Mouse (Mus musculus): ENCODE measurements around the gene Ncoa7. TPM values are rescaled to one million over a fixed set of nuclear protein-coding genes. Genes with fewer than 3 reads are reported as not detected.

The Ncoa7 gene
- polyA plus RNA-seq, 1 experiment from 2014 or later = 8.8 TPM

DNA sequence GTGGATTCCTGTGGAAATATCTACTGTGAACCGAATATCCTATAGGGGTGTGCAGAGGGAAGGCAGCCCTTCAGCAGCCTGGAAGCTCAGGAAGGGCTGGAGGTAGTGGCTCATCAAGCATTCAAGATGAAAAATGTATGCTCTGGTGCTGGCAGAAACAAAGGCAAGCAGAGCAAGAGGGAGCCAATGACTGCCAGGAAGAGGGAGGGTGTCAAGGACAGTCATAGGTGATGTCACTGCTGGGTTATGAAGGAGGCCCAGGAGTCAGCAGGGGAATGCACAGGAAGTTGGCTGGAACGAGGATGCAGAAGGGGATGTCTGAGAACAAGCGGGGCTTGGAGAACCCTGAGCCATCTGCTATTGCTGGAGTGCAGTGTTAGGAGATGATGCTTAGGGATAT, 24.9 kb downstream of the Ncoa7 start:
- H3K4me3 ChIP-seq (ENCODE audit: low read depth, low read length) = no peak overlapping the region
- no peak overlapping the region for H3K27ac ChIP-seq (ENCODE audit: low read length)
- peak; percentile 62 for ATAC-seq
- no peaks in the 10 kb centered on the region for H3K9me3 ChIP-seq (ENCODE audit: low read length)
- no peak overlapping the region for H3K9ac ChIP-seq (replicated peaks; ENCODE audit: low read depth)
- 44% methylated on average over 3 of the region's 3 CpGs for WGBS
- no peak overlapping the region for H3K4me2 ChIP-seq (replicated peaks; ENCODE audit: low read depth, low read length)
- 0 out of 2 replicates have a peak, but pooled peaks cover 2% of the 10 kb centered on the region for H3K4me1 ChIP-seq (ENCODE audit: insufficient read depth, low read depth, low read length)
- TF ChIP-seq EP300 (IDR thresholded peaks at IDR 0.05) = no peak
- no peak for TF ChIP-seq CTCF (IDR thresholded peaks at IDR 0.05)
- H3K27me3 ChIP-seq (replicated peaks; ENCODE audit: insufficient read depth, low read length) = no peaks in the 10 kb centered on the region
- peak; percentile 39 for DNase-seq (ENCODE audit: low spot score)
- no peaks in the 10 kb centered on the region for H3K36me3 ChIP-seq (ENCODE audit: insufficient read depth, low read length)

GRCm38 (mm10) chr10:30775987-30776386, 27.1 kb downstream of the Ncoa7 start:
- no peak overlapping the region for H3K4me3 ChIP-seq (ENCODE audit: low read depth, low read length)
- 0 out of 2 replicates have a peak, but pooled peaks cover 2% of the 10 kb centered on the region for H3K4me1 ChIP-seq (ENCODE audit: insufficient read depth, low read depth, low read length)
- H3K27ac ChIP-seq (ENCODE audit: low read length) = no peak overlapping the region
- H3K36me3 ChIP-seq (ENCODE audit: insufficient read depth, low read length) = no peaks in the 10 kb centered on the region
- no peaks in the 10 kb centered on the region for H3K9me3 ChIP-seq (ENCODE audit: low read length)
- no peak for TF ChIP-seq CTCF (IDR thresholded peaks at IDR 0.05)
- no peak for TF ChIP-seq EP300 (IDR thresholded peaks at IDR 0.05)
- ATAC-seq (no peak), DNase-seq (ENCODE audit: low spot score) (no peak)
- H3K27me3 ChIP-seq (replicated peaks; ENCODE audit: insufficient read depth, low read length) = no peaks in the 10 kb centered on the region
- no peak overlapping the region for H3K4me2 ChIP-seq (replicated peaks; ENCODE audit: low read depth, low read length)
- no peak overlapping the region for H3K9ac ChIP-seq (replicated peaks; ENCODE audit: low read depth)
- WGBS = 63% methylated on average over 2 of the region's 2 CpGs

GRCm38 (mm10) chr10:30775568-30775967, 27.6 kb downstream of the Ncoa7 start:
- Histone ChIP-seq H3K27me3 (replicated peaks; ENCODE audit: insufficient read depth, low read length) (no peaks in the 10 kb centered on the region), H3K36me3 (ENCODE audit: insufficient read depth, low read length) (no peaks in the 10 kb centered on the region), H3K9ac (replicated peaks; ENCODE audit: low read depth) (no peak overlapping the region), H3K4me3 (ENCODE audit: low read depth, low read length) (no peak overlapping the region), H3K27ac (ENCODE audit: low read length) (no peak overlapping the region), H3K4me1 (ENCODE audit: insufficient read depth, low read depth, low read length) (0 out of 2 replicates have a peak, but pooled peaks cover 2% of the 10 kb centered on the region), H3K9me3 (ENCODE audit: low read length) (no peaks in the 10 kb centered on the region), H3K4me2 (replicated peaks; ENCODE audit: low read depth, low read length) (no peak overlapping the region)
- 48% methylated on average over 5 of the region's 5 CpGs for WGBS
- DNase-seq (ENCODE audit: low spot score) (peak; percentile 27), ATAC-seq (peak; percentile 55; the same call in 1 of the 2 replicates)
- TF ChIP-seq EP300 (IDR thresholded peaks at IDR 0.05) = peak; percentile 54
- TF ChIP-seq CTCF (IDR thresholded peaks at IDR 0.05) = no peak

- TF ChIP-seq EP300 (IDR thresholded peaks at IDR 0.05) (no peak), CTCF (IDR thresholded peaks at IDR 0.05) (no peak)
- Histone ChIP-seq H3K9me3 (ENCODE audit: low read length) (no peaks in the 10 kb centered on the region), H3K4me3 (ENCODE audit: low read depth, low read length) (no peak overlapping the region), H3K4me2 (replicated peaks; ENCODE audit: low read depth, low read length) (no peak overlapping the region), H3K9ac (replicated peaks; ENCODE audit: low read depth) (no peak overlapping the region), H3K27me3 (replicated peaks; ENCODE audit: insufficient read depth, low read length) (no peaks in the 10 kb centered on the region), H3K36me3 (ENCODE audit: insufficient read depth, low read length) (no peaks in the 10 kb centered on the region), H3K4me1 (ENCODE audit: insufficient read depth, low read depth, low read length) (0 out of 2 replicates have a peak, but pooled peaks cover 2% of the 10 kb centered on the region), H3K27ac (ENCODE audit: low read length) (no peak overlapping the region)
- ATAC-seq = no peak
- DNase-seq (ENCODE audit: low spot score) = no peak
- 66% methylated on average over 2 of the region's 2 CpGs for WGBS
These were observed 28.7 kb downstream of the Ncoa7 start for GRCm38 (mm10) chr10:30774396-30774795.

DNA sequence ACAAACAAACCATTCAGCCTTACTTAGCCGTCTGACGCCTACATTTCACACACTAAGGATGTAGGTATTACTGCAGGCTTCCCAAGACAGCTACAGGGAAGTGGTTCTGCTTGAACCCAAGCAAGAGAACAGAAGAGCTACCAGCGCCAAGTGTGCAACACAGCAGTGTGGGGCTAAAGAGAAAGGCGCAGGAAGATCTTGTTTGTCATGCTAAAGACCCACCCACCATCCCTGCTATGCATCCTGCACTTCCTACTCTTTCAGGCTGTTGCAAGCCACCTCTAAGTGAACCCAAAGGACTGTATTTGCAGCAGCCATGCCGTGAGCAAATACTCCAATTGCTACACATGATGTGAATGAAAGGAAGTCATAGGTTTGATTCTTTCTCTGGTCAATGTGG, 29.9 kb downstream of the Ncoa7 start:
- H3K27ac ChIP-seq (ENCODE audit: low read length) = no peak overlapping the region
- 71% methylated on average over 5 of the region's 5 CpGs for WGBS
- no peaks in the 10 kb centered on the region for H3K27me3 ChIP-seq (replicated peaks; ENCODE audit: insufficient read depth, low read length)
- no peak overlapping the region for H3K4me3 ChIP-seq (ENCODE audit: low read depth, low read length)
- H3K9ac ChIP-seq (replicated peaks; ENCODE audit: low read depth) = no peak overlapping the region
- H3K4me1 ChIP-seq (ENCODE audit: insufficient read depth, low read depth, low read length) = no peaks in the 10 kb centered on the region
- TF ChIP-seq EP300 (IDR thresholded peaks at IDR 0.05) (no peak), CTCF (IDR thresholded peaks at IDR 0.05) (no peak)
- no peak overlapping the region for H3K4me2 ChIP-seq (replicated peaks; ENCODE audit: low read depth, low read length)
- H3K36me3 ChIP-seq (ENCODE audit: insufficient read depth, low read length) = no peaks in the 10 kb centered on the region
- DNase-seq (ENCODE audit: low spot score) (no peak), ATAC-seq (no peak)
- no peaks in the 10 kb centered on the region for H3K9me3 ChIP-seq (ENCODE audit: low read length)

DNA sequence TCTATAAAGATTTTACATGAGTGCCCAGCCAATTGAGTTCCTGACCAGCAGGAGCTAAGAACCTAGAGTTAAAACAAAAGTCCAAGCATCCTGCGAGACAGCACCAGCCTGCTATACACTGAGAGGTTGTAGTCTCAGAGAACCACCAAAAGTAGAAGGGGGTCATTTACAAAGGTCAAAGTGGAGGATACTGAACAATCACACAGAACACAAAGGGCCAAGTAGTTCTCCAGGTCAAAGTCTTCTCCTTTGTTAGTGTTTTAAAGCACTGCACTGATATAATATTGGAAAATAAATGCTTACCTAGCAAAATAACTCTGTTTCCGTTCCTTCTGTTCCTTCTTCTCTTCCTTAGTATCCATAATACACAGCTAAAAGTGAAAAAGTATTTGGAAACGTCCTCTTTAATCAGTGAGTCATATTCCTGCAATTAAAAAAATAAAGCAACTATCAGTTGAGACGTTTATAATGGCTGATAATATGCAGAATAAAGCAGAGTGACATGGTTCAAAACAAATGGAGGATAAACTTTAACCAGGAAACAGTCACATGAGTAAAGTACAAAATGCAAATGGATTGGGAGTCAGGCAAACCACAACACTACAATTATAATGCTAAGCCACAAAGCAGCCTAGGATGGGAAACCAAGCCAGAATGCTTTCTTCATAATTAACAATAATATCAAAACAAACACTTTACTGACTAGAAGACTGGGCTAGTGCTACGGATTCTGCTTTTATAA, 31.5 kb downstream of the Ncoa7 start:
- ATAC-seq (no peak), DNase-seq (ENCODE audit: low spot score) (no peak)
- no peaks in the 10 kb centered on the region for H3K9me3 ChIP-seq (ENCODE audit: low read length)
- no peaks in the 10 kb centered on the region for H3K36me3 ChIP-seq (ENCODE audit: insufficient read depth, low read length)
- H3K4me1 ChIP-seq (ENCODE audit: insufficient read depth, low read depth, low read length) = no peaks in the 10 kb centered on the region
- WGBS = 72% methylated on average over 5 of the region's 5 CpGs
- no peak overlapping the region for H3K4me2 ChIP-seq (replicated peaks; ENCODE audit: low read depth, low read length)
- no peak overlapping the region for H3K27ac ChIP-seq (ENCODE audit: low read length)
- H3K4me3 ChIP-seq (ENCODE audit: low read depth, low read length) = no peak overlapping the region
- H3K9ac ChIP-seq (replicated peaks; ENCODE audit: low read depth) = no peak overlapping the region
- H3K27me3 ChIP-seq (replicated peaks; ENCODE audit: insufficient read depth, low read length) = no peaks in the 10 kb centered on the region
- TF ChIP-seq EP300 (IDR thresholded peaks at IDR 0.05) = no peak
- no peak for TF ChIP-seq CTCF (IDR thresholded peaks at IDR 0.05)
